Mouse (Mus musculus) heart, embryonic 15.5 days (tissue): Measurements from ENCODE around the gene Alcam. TPM values are rescaled to one million over a fixed set of nuclear protein-coding genes. Genes with fewer than 3 reads are reported as not detected.

Experiments
- ATAC-seq: fragments of 200-750 bp; cut with Nextera tagmentation; replicated peaks from 2 replicates; pipeline ENCODE4 v1.8.0; 2017; ENCODE audit warnings: low read depth, moderate TSS enrichment; ENCODE audit not compliant: insufficient number of reproducible peaks, insufficient read depth, low FRiP score
- H3K27ac ChIP-seq: fragments of 300-500 bp; sonication (generic); 2 replicates; pipeline ENCODE4 v1.5.1; 2015; ENCODE audit warnings: mild to moderate bottlenecking, inconsistent platforms
- H3K27me3 ChIP-seq: fragments of 300-500 bp; sonication (generic); 2 replicates; pipeline ENCODE4 v1.6.1; 2015; ENCODE audit warnings: inconsistent platforms
- H3K36me3 ChIP-seq: fragments of 300-500 bp; sonication (generic); 2 replicates; pipeline ENCODE4 v1.6.1; 2015; ENCODE audit warnings: mild to moderate bottlenecking, inconsistent platforms
- H3K4me1 ChIP-seq: fragments of 300-500 bp; sonication (generic); replicated peaks from 2 replicates; pipeline ENCODE4 v1.6.1; 2015; ENCODE audit warnings: inconsistent platforms
- H3K4me2 ChIP-seq: fragments of 300-500 bp; sonication (generic); 2 replicates; pipeline ENCODE4 v1.6.1; 2015; ENCODE audit warnings: inconsistent platforms, mild to moderate bottlenecking, moderate library complexity
- H3K4me3 ChIP-seq: fragments of 300-500 bp; sonication (generic); 2 replicates; pipeline ENCODE4 v1.5.1; 2015; ENCODE audit warnings: mild to moderate bottlenecking, inconsistent platforms
- H3K9ac ChIP-seq: fragments of 300-500 bp; sonication (generic); 2 replicates; pipeline ENCODE4 v1.6.1; 2015; ENCODE audit warnings: mild to moderate bottlenecking, inconsistent platforms
- H3K9me3 ChIP-seq: fragments of 300-500 bp; sonication (generic); replicated peaks from 2 replicates; pipeline ENCODE4 v1.6.1; 2016; ENCODE audit warnings: inconsistent platforms
- WGBS: fragments of 180-500 bp; shearing (Covaris S2); methylation state at CpG from one replicate; pipeline ENCODE4 v1.1.7; 2015; ENCODE audit warnings: mixed read lengths; 5-methylcytosine and 5-hydroxymethylcytosine counted together
- polyA plus RNA-seq: library from polyadenylated mRNA; unstranded; fragments of >200 nt; fragmentation: Nextera tagmentation; extraction: Ambion mirVana; gene quantifications from 2 replicates; pipeline ENCODE4 v1.2.1, GENCODE M21; 2015

Alcam gene
- polyA plus RNA-seq, 1 experiment from 2014 or later, result 10.0 TPM

GRCm38 (mm10) chr16:52243421-52243973 lies 210.4 kb downstream of the Alcam start:
- no peak overlapping the region for H3K4me2 ChIP-seq
- no peaks in the 10 kb centered on the region for H3K4me1 ChIP-seq
- H3K9ac ChIP-seq, result no peak overlapping the region
- no peaks in the 10 kb centered on the region for H3K9me3 ChIP-seq
- no peaks in the 10 kb centered on the region for H3K36me3 ChIP-seq
- H3K27me3 ChIP-seq, result no peaks in the 10 kb centered on the region
- ATAC-seq, result no peak
- H3K4me3 ChIP-seq, result no peak overlapping the region
- WGBS, result 63% methylated on average over 4 of the region's 4 CpGs
- no peak overlapping the region for H3K27ac ChIP-seq

- Histone ChIP-seq H3K36me3 (no peaks in the 10 kb centered on the region), H3K9me3 (no peaks in the 10 kb centered on the region), H3K9ac (no peak overlapping the region), H3K4me2 (no peak overlapping the region), H3K4me1 (no peaks in the 10 kb centered on the region), H3K27ac (no peak overlapping the region), H3K4me3 (no peak overlapping the region), H3K27me3 (no peaks in the 10 kb centered on the region)
- ATAC-seq, result no peak
- 74% methylated on average over 2 of the region's 2 CpGs for WGBS
Observed at GRCm38 (mm10) chr16:52242144-52242543, 211.7 kb downstream of the Alcam start.

GRCm38 (mm10) chr16:52229930-52230329 lies 223.9 kb downstream of the Alcam start:
- H3K27ac ChIP-seq, result no peak overlapping the region
- no peak for ATAC-seq
- no peaks in the 10 kb centered on the region for H3K36me3 ChIP-seq

GRCm38 (mm10) chr16:52229446-52229845 lies 224.4 kb downstream of the Alcam start:
- no peak overlapping the region for H3K9ac ChIP-seq
- H3K27me3 ChIP-seq, result no peaks in the 10 kb centered on the region
- no peak overlapping the region for H3K4me2 ChIP-seq
- no peak for ATAC-seq
- no peak overlapping the region for H3K4me3 ChIP-seq
- H3K4me1 ChIP-seq, result no peaks in the 10 kb centered on the region
- H3K9me3 ChIP-seq, result no peaks in the 10 kb centered on the region
- WGBS, result 63% methylated on average over 7 of the region's 7 CpGs
- no peaks in the 10 kb centered on the region for H3K36me3 ChIP-seq
- no peak overlapping the region for H3K27ac ChIP-seq

More at GRCm38 (mm10) chr16:52229930-52230329, 223.9 kb downstream of the Alcam start:
- WGBS, result 57% methylated on average over 2 of the region's 2 CpGs
- no peaks in the 10 kb centered on the region for H3K27me3 ChIP-seq
- H3K4me3 ChIP-seq, result no peak overlapping the region
- no peaks in the 10 kb centered on the region for H3K9me3 ChIP-seq
- H3K4me2 ChIP-seq, result no peak overlapping the region
- no peaks in the 10 kb centered on the region for H3K4me1 ChIP-seq
- H3K9ac ChIP-seq, result no peak overlapping the region

- H3K9me3 ChIP-seq, result no peaks in the 10 kb centered on the region
- H3K4me2 ChIP-seq, result no peak overlapping the region
- no peaks in the 10 kb centered on the region for H3K27me3 ChIP-seq
- no peaks in the 10 kb centered on the region for H3K4me1 ChIP-seq
- no peaks in the 10 kb centered on the region for H3K36me3 ChIP-seq
- no peak overlapping the region for H3K4me3 ChIP-seq
- ATAC-seq, result no peak
- WGBS, result 71% methylated on average over 4 of the region's 4 CpGs
- no peak overlapping the region for H3K9ac ChIP-seq
- no peak overlapping the region for H3K27ac ChIP-seq
Observed at GRCm38 (mm10) chr16:52222896-52223295, 231.0 kb downstream of the Alcam start.

- no peak overlapping the region for H3K4me2 ChIP-seq
- H3K9ac ChIP-seq, result no peak overlapping the region
- no peak overlapping the region for H3K4me3 ChIP-seq
- peaks cover 6% of the 10 kb centered on the region for H3K4me1 ChIP-seq
- no peak for ATAC-seq
- no peak overlapping the region for H3K27ac ChIP-seq
- H3K27me3 ChIP-seq, result no peaks in the 10 kb centered on the region
- 18% methylated on average over 2 of the region's 2 CpGs for WGBS
- H3K9me3 ChIP-seq, result no peaks in the 10 kb centered on the region
- no peaks in the 10 kb centered on the region for H3K36me3 ChIP-seq
Observed at GRCm38 (mm10) chr16:52219069-52219468, 234.8 kb downstream of the Alcam start.

- Histone ChIP-seq H3K4me2 (no peak overlapping the region), H3K27me3 (no peaks in the 10 kb centered on the region), H3K9me3 (no peaks in the 10 kb centered on the region), H3K36me3 (0 out of 2 replicates have a peak, but pooled peaks cover 2% of the 10 kb centered on the region), H3K27ac (no peak overlapping the region), H3K4me1 (peaks cover 3% of the 10 kb centered on the region; the same call in 1 of the 2 replicates), H3K9ac (no peak overlapping the region), H3K4me3 (no peak overlapping the region)
- no peak for ATAC-seq
- WGBS, result 84% methylated on average over 8 of the region's 8 CpGs
Observed at GRCm38 (mm10) chr16:52210844-52211606, 242.8 kb downstream of the Alcam start.

GRCm38 (mm10) chr16:52200107-52200506 lies 253.8 kb downstream of the Alcam start:
- H3K9me3 ChIP-seq, result no peaks in the 10 kb centered on the region
- no peak overlapping the region for H3K4me3 ChIP-seq
- no peak overlapping the region for H3K9ac ChIP-seq
- 88% methylated on average over 7 of the region's 7 CpGs for WGBS
- H3K4me2 ChIP-seq, result no peak overlapping the region
- ATAC-seq, result no peak
- no peaks in the 10 kb centered on the region for H3K4me1 ChIP-seq
- peaks cover 17% of the 10 kb centered on the region for H3K36me3 ChIP-seq
- H3K27ac ChIP-seq, result no peak overlapping the region
- no peaks in the 10 kb centered on the region for H3K27me3 ChIP-seq
